Mouse (Mus musculus): ENCODE results near the gene Pknox2.

Pknox2 gene

GRCm38 (mm10) chr9:36882034-36882745 is 265.0 kb downstream of the Pknox2 start:
- no peak for DNase-seq (ENCODE audit: extremely low spot score)

- DNase-seq (ENCODE audit: extremely low spot score), result no peak
These were observed 265.6 kb downstream of the Pknox2 start for GRCm38 (mm10) chr9:36881615-36882014.

- no peak for DNase-seq (ENCODE audit: extremely low spot score)
These were observed 270.4 kb downstream of the Pknox2 start for GRCm38 (mm10) chr9:36876787-36877186.

GRCm38 (mm10) chr9:36876313-36876712 is 270.9 kb downstream of the Pknox2 start:
- no peak for DNase-seq (ENCODE audit: extremely low spot score)

- DNase-seq (ENCODE audit: extremely low spot score), result no peak
These were observed 273.4 kb downstream of the Pknox2 start for GRCm38 (mm10) chr9:36873796-36874195.

- no peak for DNase-seq (ENCODE audit: extremely low spot score)
These were observed 276.9 kb downstream of the Pknox2 start for GRCm38 (mm10) chr9:36870263-36870662.

GRCm38 (mm10) chr9:36868662-36869061 is 278.5 kb downstream of the Pknox2 start:
- DNase-seq (ENCODE audit: extremely low spot score), result no peak

- DNase-seq (ENCODE audit: extremely low spot score), result peak; percentile 20
These were observed 282.1 kb downstream of the Pknox2 start for GRCm38 (mm10) chr9:36864862-36865813.

- no peak for DNase-seq (ENCODE audit: extremely low spot score)
These were observed 283.5 kb downstream of the Pknox2 start for GRCm38 (mm10) chr9:36863694-36864093.

GRCm38 (mm10) chr9:36862576-36862975 is 284.6 kb downstream of the Pknox2 start:
- DNase-seq (ENCODE audit: extremely low spot score), result no peak

GRCm38 (mm10) chr9:36858677-36859076 is 288.5 kb downstream of the Pknox2 start:
- no peak for DNase-seq (ENCODE audit: extremely low spot score)

- DNase-seq (ENCODE audit: extremely low spot score), result peak; percentile 19
These were observed 289.6 kb downstream of the Pknox2 start for GRCm38 (mm10) chr9:36857476-36858117.

GRCm38 (mm10) chr9:36856351-36856750 is 290.9 kb downstream of the Pknox2 start:
- no peak for DNase-seq (ENCODE audit: extremely low spot score)

GRCm38 (mm10) chr9:36852175-36852574 is 295.0 kb downstream of the Pknox2 start:
- no peak for DNase-seq (ENCODE audit: extremely low spot score)

GRCm38 (mm10) chr9:36850091-36850490 is 297.1 kb downstream of the Pknox2 start:
- DNase-seq (ENCODE audit: extremely low spot score), result no peak

- DNase-seq (ENCODE audit: extremely low spot score), result no peak
These were observed 298.5 kb downstream of the Pknox2 start for GRCm38 (mm10) chr9:36848661-36849060.

GRCm38 (mm10) chr9:36846346-36846745 is 300.9 kb downstream of the Pknox2 start:
- no peak for DNase-seq (ENCODE audit: extremely low spot score)

All from embryo, embryonic 9.5 days (tissue).